Mouse (Mus musculus) Patski (cell line): Measurements from ENCODE around the gene Dusp27. TPM values are rescaled to one million over a fixed set of nuclear protein-coding genes. Genes with fewer than 3 reads are reported as not detected.

Experiments used
- ATAC-seq: fragments of 100-300 bp; one replicate; pipeline ENCODE4 v1.8.0; 2021
- CTCF ChIA-PET: fragments of 350-600 bp; sonication (Branson Sonifier 250); formaldehyde crosslinking; loops from one replicate; lab custom pipeline; 2022; ENCODE audit warnings: inconsistent platforms; lab: Charles Lee
- POLR2A ChIA-PET: fragments of 350-600 bp; sonication (Branson Sonifier 250); formaldehyde crosslinking; loops from one replicate; lab custom pipeline; 2022; ENCODE audit warnings: antibody characterized with exemption, inconsistent platforms; lab: Charles Lee
- DNase-seq: peaks from one replicate; pipeline ENCODE4 v3.0.0-alpha.2; 2011; ENCODE audit warnings: low read depth, low spot score
- H3K27me3 ChIP-seq: fragments of 371-371 bp; one replicate; pipeline ENCODE4 v1.5.1; 2021
- CTCF ChIP-seq: fragments of 100-300 bp; IDR thresholded peaks from one replicate; pipeline ENCODE4 v1.5.1; 2021
- in situ Hi-C: fragments of 300-500 bp; cut with MboI; formaldehyde crosslinking; loops from 3 replicates; pipeline ENCODE4 v1.11.1; 2018; ENCODE audit warnings: low pct_unique_long_range_greater_than_20kb, mixed read lengths
- polyA plus RNA-seq: library from polyadenylated mRNA; unstranded; gene quantifications from one replicate; pipeline ENCODE4 v1.2.3, GENCODE M21; 2021

The Dusp27 gene
- polyA plus RNA-seq, 1 experiment from 2014 or later = not detected

DNA sequence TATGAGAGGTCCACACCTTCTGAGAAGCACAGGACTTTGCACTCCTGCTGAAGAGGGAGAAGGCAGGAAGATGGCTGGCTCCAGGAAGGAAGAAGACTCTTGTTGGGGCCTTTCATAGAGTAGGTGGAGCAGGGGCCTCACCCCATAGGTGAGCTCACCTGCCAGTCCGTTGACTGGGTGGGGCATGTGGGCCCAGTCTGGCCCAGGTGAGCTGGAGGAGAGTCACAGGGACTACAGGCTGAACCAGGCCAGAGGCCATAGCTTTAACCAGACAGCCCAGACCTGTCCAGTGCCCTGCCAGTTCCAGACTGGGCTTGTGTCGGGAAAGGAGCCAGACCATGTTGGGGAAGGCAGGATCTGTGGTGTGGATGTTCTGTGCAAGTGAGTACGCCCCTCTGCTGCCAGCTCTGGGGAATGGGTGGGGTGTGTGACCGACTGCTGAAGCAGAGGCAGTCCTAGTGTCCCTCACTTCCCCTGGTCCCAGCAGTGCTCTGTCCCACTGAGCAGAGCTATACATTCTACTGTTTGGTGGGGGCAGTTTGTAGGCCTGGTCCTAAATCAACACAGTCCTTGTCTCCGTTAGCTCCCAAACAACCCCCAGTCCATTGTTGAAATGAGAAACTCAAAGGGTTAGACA is 2.6 kb upstream of the Dusp27 start, which contains the start of gene Gpa33:
TSS of gene Gpa33 (plus strand) at position 15 of the 637 bp plus-strand sequence.
- H3K27me3 ChIP-seq = no peaks in the 10 kb centered on the region
- in situ Hi-C loops = no loop called here
- ATAC-seq = no peak
- TF ChIP-seq CTCF = no peak
- ChIA-PET POLR2A (no interaction called here), CTCF (interaction anchor here (1.1 kb wide), 1 partner anchor 27 kb away, joined by 3 read pairs; no protein-coding TSS in a partner anchor)
- no peak for DNase-seq

DNA sequence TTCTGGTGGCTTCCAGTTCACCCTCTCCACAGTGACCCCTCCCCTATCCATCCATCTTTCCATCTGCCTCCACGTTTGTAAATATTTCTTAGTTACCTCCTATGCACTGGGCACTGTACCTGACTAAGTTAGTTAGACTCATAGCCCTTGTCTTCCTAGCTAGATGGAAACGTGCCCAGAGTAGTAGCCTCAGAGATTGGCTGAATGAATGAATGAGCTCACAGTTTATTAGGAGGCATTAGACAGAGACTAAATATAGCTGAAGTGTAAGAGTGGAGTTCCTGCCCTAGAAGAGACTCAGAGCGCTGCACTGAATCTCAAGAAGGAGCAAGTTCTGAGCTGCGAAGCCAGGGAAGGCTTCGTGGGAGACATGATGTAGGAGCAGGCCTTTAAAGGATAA is 829 bp upstream of the Dusp27 start:
- in situ Hi-C loops = no loop called here
- TF ChIP-seq CTCF = no peak
- DNase-seq (no peak), ATAC-seq (no peak)
- CTCF ChIA-PET = no interaction called here
- H3K27me3 ChIP-seq = no peaks in the 10 kb centered on the region
- POLR2A ChIA-PET = no interaction called here

- DNase-seq (no peak), ATAC-seq (no peak)
- ChIA-PET POLR2A (no interaction called here), CTCF (no interaction called here)
- TF ChIP-seq CTCF = no peak
- no peaks in the 10 kb centered on the region for H3K27me3 ChIP-seq
- in situ Hi-C loops = no loop called here
Measured at GRCm38 (mm10) chr1:166126795-166127194, 927 bp downstream of the Dusp27 start.

DNA sequence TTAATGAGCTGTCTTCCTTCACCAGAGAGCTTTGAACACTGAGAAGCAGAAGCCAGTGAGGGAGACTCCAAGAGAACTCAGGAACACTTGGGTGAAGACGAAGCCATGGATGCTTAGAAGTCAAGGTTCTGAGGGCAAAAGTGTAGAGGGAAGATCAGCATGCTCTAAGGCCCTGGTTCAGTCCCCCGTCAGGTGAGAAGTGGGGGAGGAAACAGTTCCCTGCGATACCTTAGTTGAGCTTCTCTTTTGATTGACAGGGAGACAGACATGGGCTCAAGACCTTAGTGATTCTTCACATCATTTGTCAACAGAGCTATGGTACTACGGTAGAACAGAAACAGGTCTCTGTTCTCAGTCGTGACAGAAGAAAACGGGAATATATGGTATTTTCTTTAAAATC is 1.4 kb downstream of the Dusp27 start:
- CTCF ChIA-PET = no interaction called here
- DNase-seq (no peak), ATAC-seq (no peak)
- POLR2A ChIA-PET = no interaction called here
- TF ChIP-seq CTCF = no peak
- no peaks in the 10 kb centered on the region for H3K27me3 ChIP-seq
- in situ Hi-C loops = no loop called here

DNA sequence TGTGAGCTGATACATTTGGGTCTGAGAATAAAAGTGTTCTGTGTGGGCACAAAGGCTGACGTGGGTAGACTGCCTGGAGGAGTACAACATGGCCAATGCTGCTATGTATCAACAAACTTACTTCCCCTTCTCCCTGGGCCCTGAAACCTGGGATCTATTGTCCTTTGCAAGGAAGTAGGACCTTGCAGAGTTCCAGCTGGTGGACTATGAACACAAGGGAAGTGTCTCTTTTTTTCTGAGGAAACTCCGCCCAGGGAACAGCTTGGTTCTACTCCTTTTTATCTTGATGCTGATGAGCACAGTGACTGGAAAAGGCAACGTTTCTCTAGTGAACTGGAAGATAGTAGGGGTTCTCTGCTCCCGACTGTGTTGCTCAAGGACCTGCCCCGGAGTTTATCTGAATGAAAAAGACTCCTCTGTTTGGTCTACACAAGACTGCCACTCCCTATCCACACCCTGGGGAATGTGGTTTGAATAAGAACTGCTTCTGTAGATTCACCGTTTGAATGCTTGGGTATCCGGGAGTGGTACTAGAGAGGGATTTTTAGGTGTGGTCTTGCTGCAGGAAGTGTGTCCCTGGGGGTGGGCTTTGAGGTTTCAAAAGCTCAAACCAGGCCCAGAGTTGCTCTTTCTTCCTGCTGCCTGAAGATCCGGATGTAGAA is 2.7 kb downstream of the Dusp27 start:
- H3K27me3 ChIP-seq = no peaks in the 10 kb centered on the region
- no peak for ATAC-seq
- in situ Hi-C loops = no loop called here
- CTCF ChIA-PET = interaction anchor here (1.0 kb wide), 1 partner anchor 24 kb away, joined by 4 read pairs; no protein-coding TSS in a partner anchor
- TF ChIP-seq CTCF = no peak
- POLR2A ChIA-PET = no interaction called here
- no peak for DNase-seq

DNA sequence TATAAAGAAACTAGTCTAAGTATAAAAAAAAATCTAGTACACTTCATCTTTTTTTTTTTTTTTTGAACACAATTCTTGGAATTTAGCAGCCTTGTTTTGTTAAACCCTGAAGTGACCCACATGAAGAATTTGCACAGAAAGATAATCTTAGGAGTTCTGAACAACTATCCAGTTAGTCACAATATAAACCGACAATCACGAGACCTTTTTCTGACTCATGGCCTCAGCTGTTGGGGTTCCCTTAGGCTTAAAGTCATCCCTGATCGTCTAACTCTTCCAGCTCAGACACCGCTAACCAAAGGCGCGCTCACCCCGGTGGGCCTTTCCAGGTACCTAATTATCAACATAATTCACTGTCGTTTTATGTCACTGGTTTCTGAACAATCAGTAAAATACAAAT is 4.0 kb downstream of the Dusp27 start:
- CTCF ChIA-PET = no interaction called here
- POLR2A ChIA-PET = no interaction called here
- DNase-seq (no peak), ATAC-seq (no peak)
- no peak for TF ChIP-seq CTCF
- in situ Hi-C loops = no loop called here
- no peaks in the 10 kb centered on the region for H3K27me3 ChIP-seq

DNA sequence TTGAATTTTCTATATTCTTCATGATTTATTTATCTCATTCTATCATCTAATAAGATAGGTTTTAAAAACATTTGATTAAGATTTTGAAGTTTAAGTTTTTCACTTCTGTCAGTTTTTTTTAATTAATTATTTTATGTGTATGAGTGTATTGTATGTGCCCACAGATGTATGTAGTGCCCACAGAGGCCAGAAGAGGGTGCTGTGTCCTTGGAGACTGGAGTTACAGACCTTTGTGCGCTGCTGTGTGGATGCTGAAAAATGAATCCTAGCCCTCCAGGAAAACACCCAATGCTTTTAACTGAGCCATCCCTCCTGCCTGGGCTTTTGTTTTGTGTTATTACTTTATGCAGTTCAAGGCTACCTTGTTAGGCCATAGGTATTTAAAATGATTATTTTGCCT is 4.7 kb downstream of the Dusp27 start:
- POLR2A ChIA-PET = no interaction called here
- no peak for DNase-seq
- in situ Hi-C loops = no loop called here

GRCm38 (mm10) chr1:166122114-166122513 is 5.6 kb downstream of the Dusp27 start:
- DNase-seq (no peak), ATAC-seq (no peak)
- ChIA-PET CTCF (interaction anchor here (1.3 kb wide), 1 partner anchor 10 kb away, joined by 3 read pairs; no protein-coding TSS in a partner anchor), POLR2A (no interaction called here)
- H3K27me3 ChIP-seq = no peaks in the 10 kb centered on the region
- TF ChIP-seq CTCF = no peak
- in situ Hi-C loops = no loop called here

More for the DNA sequence above, 4.7 kb downstream of the Dusp27 start:
- CTCF ChIA-PET = no interaction called here
- no peaks in the 10 kb centered on the region for H3K27me3 ChIP-seq
- no peak for TF ChIP-seq CTCF
- no peak for ATAC-seq

GRCm38 (mm10) chr1:166117866-166118639 is 9.7 kb downstream of the Dusp27 start:
- no peak for TF ChIP-seq CTCF
- CTCF ChIA-PET = no interaction called here

GRCm38 (mm10) chr1:166115719-166116118 is 12.0 kb downstream of the Dusp27 start:
- no peak for DNase-seq
- POLR2A ChIA-PET = no interaction called here
- CTCF ChIA-PET = no interaction called here
- no peaks in the 10 kb centered on the region for H3K27me3 ChIP-seq
- in situ Hi-C loops = no loop called here
- no peak for TF ChIP-seq CTCF
- ATAC-seq = no peak

More at GRCm38 (mm10) chr1:166117866-166118639, 9.7 kb downstream of the Dusp27 start:
- in situ Hi-C loops = no loop called here
- POLR2A ChIA-PET = no interaction called here
- H3K27me3 ChIP-seq = no peaks in the 10 kb centered on the region
- ATAC-seq (no peak), DNase-seq (no peak)

DNA sequence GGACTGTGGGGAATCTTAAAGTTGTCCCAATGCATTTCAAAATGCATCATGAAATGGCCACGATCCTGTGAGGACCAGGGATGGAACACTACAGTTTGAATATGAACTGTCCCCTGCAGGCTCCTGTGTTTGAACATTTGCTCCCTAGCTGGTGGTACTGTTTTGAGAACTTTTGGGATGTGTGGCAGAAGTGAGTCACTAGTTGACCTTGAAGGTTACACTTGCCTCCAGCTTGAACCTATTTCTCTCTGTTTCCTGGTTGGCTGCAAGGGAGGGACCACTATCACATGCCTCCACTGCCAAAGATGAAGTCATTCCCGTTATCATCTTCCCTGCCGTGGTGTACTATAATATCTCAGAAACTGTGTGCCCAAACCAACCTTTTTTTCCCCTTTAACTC is 12.7 kb downstream of the Dusp27 start:
- no peak for ATAC-seq
- no peak for DNase-seq
- ChIA-PET CTCF (no interaction called here), POLR2A (no interaction called here)
- no peaks in the 10 kb centered on the region for H3K27me3 ChIP-seq
- in situ Hi-C loops = no loop called here
- no peak for TF ChIP-seq CTCF
